Mouse (Mus musculus) stomach, postnatal 0 days (tissue): ENCODE results near the gene Ripply3. TPM values are rescaled to one million over a fixed set of nuclear protein-coding genes. Genes with fewer than 3 reads are reported as not detected.
"Not testable (repeated sequence)": the region's sequence is repeated elsewhere in the genome, so short reads cannot be mapped to it uniquely, and the experiment has no call there.

ENCODE experiments used
- ATAC-seq: fragments of 200-750 bp; cut with Nextera tagmentation; 2 replicates; pipeline ENCODE4 v1.8.0; 2017; ENCODE audit not compliant: low FRiP score, low TSS enrichment
- DNase-seq: peaks from one replicate; pipeline ENCODE4 v3.0.0-alpha.2; 2016; ENCODE audit warnings: low spot score
- H3K27ac ChIP-seq: fragments of 300-500 bp; sonication (generic); replicated peaks from 2 replicates; pipeline ENCODE4 v1.5.1; 2014; ENCODE audit warnings: mild to moderate bottlenecking, control low read depth
- H3K27me3 ChIP-seq: fragments of 300-500 bp; sonication (generic); 2 replicates; pipeline ENCODE4 v1.6.1; 2014; ENCODE audit warnings: low read length; ENCODE audit not compliant: control insufficient read depth, insufficient read depth
- H3K36me3 ChIP-seq: fragments of 300-500 bp; sonication (generic); 2 replicates; pipeline ENCODE4 v1.6.1; 2014; ENCODE audit warnings: low read length, mixed read lengths; ENCODE audit not compliant: control insufficient read depth, insufficient read depth
- H3K4me1 ChIP-seq: fragments of 300-500 bp; sonication (generic); replicated peaks from 2 replicates; pipeline ENCODE4 v1.6.1; 2014; ENCODE audit warnings: antibody characterized with exemption; ENCODE audit not compliant: control insufficient read depth, insufficient read depth
- H3K4me2 ChIP-seq: fragments of 300-500 bp; sonication (generic); replicated peaks from 2 replicates; pipeline ENCODE4 v1.6.1; 2014; ENCODE audit warnings: low read depth, mild to moderate bottlenecking, control low read depth, moderate library complexity
- H3K4me3 ChIP-seq: fragments of 300-500 bp; sonication (generic); 2 replicates; pipeline ENCODE4 v1.5.1; 2014; ENCODE audit warnings: low read depth, low read length, control low read depth
- H3K9ac ChIP-seq: fragments of 300-500 bp; sonication (generic); 2 replicates; pipeline ENCODE4 v1.6.1; 2014; ENCODE audit warnings: mild to moderate bottlenecking, low read length, control low read depth, mixed read lengths
- H3K9me3 ChIP-seq: fragments of 300-500 bp; sonication (generic); 2 replicates; pipeline ENCODE4 v1.6.1; 2016; ENCODE audit warnings: low read length; ENCODE audit not compliant: control insufficient read depth
- CTCF ChIP-seq: IDR thresholded peaks from 2 replicates; pipeline ENCODE4 v1.5.1; 2016; ENCODE audit warnings: antibody characterized with exemption, low read depth, mild to moderate bottlenecking, moderate library complexity
- EP300 ChIP-seq: optimal IDR thresholded peaks from 2 replicates; pipeline ENCODE3; 2016; ENCODE audit warnings: antibody characterized with exemption
- WGBS: fragments of 180-500 bp; shearing (Covaris S2); extraction: QIAGEN DNeasy Blood & Tissue Kit; methylation state at CpG from one replicate; pipeline ENCODE4 v1.1.7; 2014; 5-methylcytosine and 5-hydroxymethylcytosine counted together
- polyA plus RNA-seq: library from polyadenylated mRNA; unstranded; fragments of >200 nt; fragmentation: Nextera tagmentation; extraction: Ambion mirVana; gene quantifications from 2 replicates; pipeline ENCODE4 v1.2.1, GENCODE M21; 2015

Gene Ripply3
- polyA plus RNA-seq, 1 experiment from 2014 or later, result 9.7 TPM

DNA sequence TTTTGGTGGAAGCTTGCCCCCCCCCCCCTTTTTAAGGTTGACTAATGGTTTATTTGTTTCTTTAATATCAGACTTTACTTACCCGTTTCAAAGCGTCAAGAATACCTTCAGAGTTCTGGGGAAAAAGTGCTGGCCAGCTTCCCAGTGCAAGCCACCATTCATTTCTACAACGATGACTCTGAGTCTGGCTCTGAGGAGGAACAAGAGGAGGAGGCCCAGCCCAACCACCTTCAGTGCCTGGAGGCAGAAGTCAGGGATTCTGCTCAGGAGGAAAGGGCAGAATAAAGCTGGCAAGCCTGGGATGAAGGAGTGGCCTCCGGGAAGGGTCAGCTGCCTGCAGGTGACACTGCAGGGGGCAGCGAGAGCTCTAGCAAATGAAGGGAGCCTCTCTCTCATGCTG lies 7.4 kb downstream of the Ripply3 start:
- Histone ChIP-seq H3K4me1 (no peaks in the 10 kb centered on the region), H3K9ac (no peak overlapping the region), H3K36me3 (no peaks in the 10 kb centered on the region), H3K9me3 (no peaks in the 10 kb centered on the region), H3K4me3 (no peak overlapping the region), H3K27me3 (no peaks in the 10 kb centered on the region), H3K4me2 (no peak overlapping the region), H3K27ac (no peak overlapping the region)
- 25% methylated on average over 5 of the region's 5 CpGs for WGBS
- DNase-seq, result no peak
- TF ChIP-seq EP300, result no peak
- TF ChIP-seq CTCF, result no peak
- no peak for ATAC-seq

DNA sequence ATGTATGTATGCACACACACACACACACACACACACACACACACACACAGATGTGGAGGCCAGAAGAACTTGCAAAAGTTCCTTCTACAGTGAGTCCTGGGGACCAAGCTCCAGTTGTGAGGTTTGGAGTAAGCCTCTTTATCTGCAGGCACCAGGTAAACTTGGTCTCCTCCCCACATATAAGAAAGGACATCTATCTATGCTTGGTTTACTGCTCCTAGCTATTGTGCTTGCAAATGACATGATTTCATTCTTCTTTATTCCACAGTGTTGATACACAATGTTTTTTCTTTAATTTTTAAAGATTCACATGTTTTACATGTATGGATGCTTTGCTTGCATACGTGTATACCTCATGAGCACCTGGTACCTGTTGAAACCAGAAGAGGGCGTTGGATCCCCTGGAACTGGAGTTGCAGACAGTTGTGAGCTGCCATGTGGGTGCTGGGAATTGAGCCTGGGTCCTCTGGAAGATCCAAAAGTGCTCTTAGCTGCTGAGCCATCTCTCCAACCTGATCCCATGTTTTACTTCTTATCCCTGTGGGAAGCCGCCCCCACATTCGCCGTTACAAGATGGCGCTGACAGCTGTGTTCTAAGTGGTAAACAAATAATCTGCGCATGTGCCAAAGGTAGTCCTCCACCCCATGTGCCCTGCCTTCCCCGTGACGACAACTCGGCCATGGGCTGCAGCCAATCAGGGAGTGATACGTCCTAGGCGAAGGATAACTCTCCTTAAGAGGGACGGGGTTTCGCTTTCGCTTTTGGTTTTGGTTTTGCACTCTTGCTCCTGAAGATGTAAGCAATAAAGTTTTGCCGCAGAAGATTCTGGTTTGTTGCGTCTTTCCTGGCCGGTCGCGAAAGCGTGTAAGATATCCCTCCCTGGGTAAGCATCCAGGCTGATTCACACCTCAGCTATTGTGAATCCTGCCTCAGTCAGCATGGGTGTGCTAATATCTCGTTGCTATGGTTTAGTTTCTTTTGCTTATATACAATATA lies 11.2 kb downstream of the Ripply3 start:
- not testable (repeated sequence) for H3K27me3 ChIP-seq, H3K9ac ChIP-seq, H3K4me3 ChIP-seq, H3K4me2 ChIP-seq, H3K36me3 ChIP-seq, H3K9me3 ChIP-seq, H3K4me1 ChIP-seq, DNase-seq, ATAC-seq, H3K27ac ChIP-seq
- WGBS, result 90% methylated on average over 17 of the region's 22 CpGs

DNA sequence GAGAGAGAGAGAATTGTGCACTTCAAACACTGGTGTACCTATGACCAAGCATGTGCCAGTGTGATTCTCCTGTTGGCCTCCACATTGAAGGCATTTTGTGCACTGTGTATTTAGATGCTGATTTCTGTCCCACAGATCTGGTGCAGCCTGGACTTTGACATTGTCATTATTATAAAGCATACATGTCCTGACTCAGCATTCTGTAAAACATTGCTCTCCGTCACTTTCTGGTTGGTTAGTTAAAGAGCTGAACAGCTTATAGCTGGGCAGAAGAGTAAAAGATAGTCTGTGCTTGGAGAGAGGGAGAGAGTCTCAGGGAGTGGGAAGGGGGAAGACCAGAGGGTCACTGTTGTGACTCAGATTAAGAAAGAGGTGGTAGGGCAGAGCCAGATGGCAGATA lies 17.5 kb downstream of the Ripply3 start:
- no peaks in the 10 kb centered on the region for H3K9me3 ChIP-seq
- no peak overlapping the region for H3K4me3 ChIP-seq
- no peak overlapping the region for H3K9ac ChIP-seq
- no peaks in the 10 kb centered on the region for H3K36me3 ChIP-seq
- ATAC-seq (no peak), DNase-seq (no peak)
- WGBS, result 88% methylated on average over 1 of the region's 1 CpGs
- no peak overlapping the region for H3K4me2 ChIP-seq
- no peak overlapping the region for H3K27ac ChIP-seq
- H3K27me3 ChIP-seq, result no peaks in the 10 kb centered on the region
- no peaks in the 10 kb centered on the region for H3K4me1 ChIP-seq
- TF ChIP-seq EP300, result no peak
- no peak for TF ChIP-seq CTCF

DNA sequence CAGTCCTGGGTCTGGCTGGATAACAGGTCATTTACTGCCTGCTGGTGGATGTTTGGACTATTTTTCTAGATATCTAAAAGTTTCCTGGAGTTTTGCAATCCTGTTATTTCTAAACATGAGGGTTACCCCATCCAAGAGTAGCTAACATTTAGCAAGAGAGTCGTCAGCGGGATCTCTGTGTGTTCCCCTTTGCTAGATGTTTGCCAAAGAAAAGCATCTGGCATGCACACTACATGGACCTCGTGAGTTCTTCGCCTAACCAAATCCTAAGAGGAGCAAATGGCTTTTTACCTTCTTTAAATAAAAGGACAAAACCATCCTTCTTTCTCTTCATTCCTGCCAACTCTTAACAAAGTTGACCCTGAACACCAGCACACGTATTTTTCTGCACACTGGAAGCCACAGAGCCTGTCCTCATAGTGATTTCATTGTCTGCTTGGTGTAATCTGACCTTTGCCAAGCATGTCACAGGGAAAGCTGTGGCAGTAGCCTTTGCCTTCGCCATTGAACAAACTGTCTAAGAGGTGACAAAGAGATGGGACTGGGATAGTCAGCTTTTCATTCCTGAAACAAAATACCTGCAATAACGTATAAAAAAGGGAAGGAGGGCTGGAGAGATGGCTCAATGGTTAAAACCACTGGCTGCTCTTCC lies 19.0 kb downstream of the Ripply3 start:
- Histone ChIP-seq H3K27me3 (no peaks in the 10 kb centered on the region), H3K36me3 (no peaks in the 10 kb centered on the region), H3K27ac (no peak overlapping the region), H3K4me1 (no peaks in the 10 kb centered on the region), H3K9me3 (no peaks in the 10 kb centered on the region), H3K4me3 (no peak overlapping the region), H3K9ac (no peak overlapping the region), H3K4me2 (no peak overlapping the region)
- no peak for ATAC-seq
- WGBS, result 68% methylated on average over 7 of the region's 7 CpGs
- no peak for DNase-seq
- TF ChIP-seq EP300 (no peak), CTCF (no peak)

DNA sequence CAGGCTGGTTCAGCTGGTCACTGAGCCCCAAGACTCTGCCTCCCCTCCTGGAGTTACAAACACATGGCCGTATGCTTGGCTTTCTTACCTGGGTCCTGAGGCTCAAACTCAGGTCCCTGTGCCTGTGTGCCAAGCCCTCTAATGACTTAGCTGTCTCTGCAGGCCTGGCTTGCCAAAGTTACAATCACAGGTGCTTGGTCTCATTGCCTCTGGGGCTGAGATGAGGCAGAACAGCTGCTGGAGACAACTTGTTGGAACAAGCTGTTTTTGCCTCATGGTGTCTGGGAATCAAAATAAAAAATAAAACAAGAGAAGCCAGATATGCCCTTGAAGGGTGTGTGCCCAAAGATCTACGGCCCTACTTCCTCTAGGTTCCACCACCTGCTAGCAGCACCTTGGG lies 20.6 kb downstream of the Ripply3 start:
- H3K36me3 ChIP-seq, result no peaks in the 10 kb centered on the region
- ATAC-seq, result no peak
- no peaks in the 10 kb centered on the region for H3K27me3 ChIP-seq
- TF ChIP-seq EP300, result no peak
- TF ChIP-seq CTCF, result no peak
- WGBS, result 76% methylated on average over 2 of the region's 2 CpGs
- H3K4me3 ChIP-seq, result no peak overlapping the region
- H3K4me1 ChIP-seq, result no peaks in the 10 kb centered on the region
- H3K9me3 ChIP-seq, result no peaks in the 10 kb centered on the region
- DNase-seq, result no peak
- H3K27ac ChIP-seq, result no peak overlapping the region
- no peak overlapping the region for H3K4me2 ChIP-seq
- H3K9ac ChIP-seq, result no peak overlapping the region
